Mouse (Mus musculus) cerebellum, adult 18-20 months (tissue): ENCODE results near the gene Zfp119a.

Source experiments
- DNase-seq, 2 experiments: peaks; one replicate each; pipeline ENCODE4 v3.0.0; 2021

The Zfp119a gene

DNA sequence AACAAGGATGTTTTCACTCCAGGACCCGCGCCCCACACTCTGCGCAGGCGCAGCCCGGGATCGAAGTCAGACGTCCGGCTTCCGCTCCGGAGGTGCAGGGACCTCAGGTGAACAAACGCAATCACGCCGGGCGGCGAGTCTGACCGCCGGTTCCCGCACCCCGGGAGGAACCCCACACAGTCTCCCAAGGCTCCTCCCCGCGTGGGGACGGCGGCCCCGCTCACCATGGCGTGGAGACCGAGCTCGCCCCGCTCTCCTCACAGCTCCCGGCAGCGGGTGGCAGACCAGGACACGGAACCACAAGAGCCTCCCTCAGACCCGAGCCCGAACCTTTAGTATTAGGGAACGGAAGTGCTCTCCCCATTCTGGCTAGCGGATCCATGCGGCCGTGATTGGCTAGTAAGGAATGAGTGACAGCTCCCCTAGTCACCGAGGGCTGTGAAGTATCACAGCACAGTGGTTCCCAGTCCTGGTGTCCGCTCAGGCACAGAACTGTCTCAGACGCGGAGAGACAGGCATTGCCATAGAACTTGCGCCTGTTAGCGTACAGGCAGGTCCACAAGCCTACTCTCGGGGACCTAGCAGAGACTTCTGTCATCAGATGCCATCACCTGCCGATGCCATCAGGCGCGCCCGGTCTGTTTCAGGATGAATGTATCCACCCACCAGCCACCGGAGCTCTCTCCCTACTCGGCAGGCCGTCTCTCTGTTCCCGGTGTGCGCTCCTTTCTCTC lies at the start of gene Zfp119a:
Gene Zfp119a, minus strand, starts transcription at position 295 of the 734 bp plus-strand sequence.
- peak; percentile 84 to 88 for DNase-seq

DNA sequence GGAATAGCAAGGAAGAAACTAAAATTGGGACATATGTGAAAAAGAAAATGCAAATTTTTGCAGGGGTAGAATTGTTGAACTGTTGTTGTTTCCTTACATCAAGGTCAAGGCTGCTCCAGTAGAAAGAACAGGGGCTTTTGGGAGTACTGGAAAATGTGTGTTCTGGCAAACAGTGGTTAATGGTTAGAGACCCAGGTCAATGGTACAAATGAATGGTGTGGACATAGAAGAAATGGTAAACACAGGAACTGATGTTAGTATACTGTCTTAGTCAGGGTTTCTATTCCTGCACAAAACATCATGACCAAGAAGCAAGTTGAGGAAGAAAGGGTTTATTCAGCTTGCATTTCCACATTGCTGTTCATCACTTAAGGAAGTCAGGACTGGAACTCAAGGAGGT lies 27.9 kb upstream of the Zfp119a start:
- DNase-seq, result no peak

DNA sequence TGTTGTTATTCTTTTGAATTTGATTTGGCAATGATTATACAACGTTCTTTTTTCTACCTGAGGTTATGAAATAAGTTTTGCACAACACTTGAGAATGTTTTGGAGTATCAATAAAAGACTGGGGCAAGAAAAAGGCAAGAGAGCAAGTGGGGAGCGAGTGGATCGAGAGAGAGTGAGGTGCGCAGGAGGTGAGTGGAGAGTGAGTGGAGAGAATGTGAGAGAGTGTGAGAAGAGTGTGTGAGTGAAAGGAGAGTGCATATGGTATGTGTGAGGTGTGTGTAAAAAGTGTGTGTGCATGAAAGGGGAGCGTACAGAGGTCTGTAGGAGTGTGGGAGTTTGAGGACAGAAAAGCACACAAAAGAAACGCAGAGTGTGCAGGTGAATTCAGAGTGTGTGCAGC lies 25.4 kb upstream of the Zfp119a start:
- no peak for DNase-seq

DNA sequence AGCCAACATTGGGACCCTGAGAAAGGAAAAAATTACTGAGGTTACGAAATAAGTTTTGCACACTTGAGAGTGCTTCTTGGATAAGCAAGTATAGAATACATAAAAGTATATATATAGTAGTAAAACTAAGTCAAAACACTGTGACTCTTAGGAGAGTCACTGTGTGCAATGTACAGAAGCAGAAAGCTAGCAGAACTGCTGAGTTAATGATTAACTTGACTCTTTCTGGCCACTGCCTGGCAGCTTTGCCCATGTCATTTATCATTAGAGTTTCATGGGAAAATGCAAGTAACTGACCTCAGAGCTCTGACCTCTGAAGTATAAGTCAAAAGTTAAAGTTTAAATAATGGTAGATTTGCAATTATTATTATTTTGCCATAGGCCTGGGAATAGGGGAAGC lies 25.0 kb upstream of the Zfp119a start:
- no peak for DNase-seq

DNA sequence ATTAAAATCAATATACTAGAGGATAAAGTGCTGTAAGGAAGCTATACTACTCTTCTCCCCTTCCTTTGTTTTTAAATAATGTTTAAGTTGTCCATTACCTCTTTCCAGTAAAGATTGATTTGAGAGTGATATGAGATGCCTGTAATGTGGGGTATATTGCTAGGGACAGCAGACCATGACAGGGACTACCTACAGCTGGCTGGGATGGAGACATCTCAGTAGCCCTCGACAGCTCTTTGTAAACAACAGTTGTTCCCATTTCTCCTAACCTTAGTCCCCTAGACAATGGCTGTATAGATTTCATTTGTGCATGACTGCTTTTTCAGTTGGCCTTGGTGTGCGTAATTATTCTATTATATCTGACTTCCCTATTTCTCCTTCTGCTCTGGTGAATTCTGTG lies 24.4 kb upstream of the Zfp119a start:
- no peak for DNase-seq

DNA sequence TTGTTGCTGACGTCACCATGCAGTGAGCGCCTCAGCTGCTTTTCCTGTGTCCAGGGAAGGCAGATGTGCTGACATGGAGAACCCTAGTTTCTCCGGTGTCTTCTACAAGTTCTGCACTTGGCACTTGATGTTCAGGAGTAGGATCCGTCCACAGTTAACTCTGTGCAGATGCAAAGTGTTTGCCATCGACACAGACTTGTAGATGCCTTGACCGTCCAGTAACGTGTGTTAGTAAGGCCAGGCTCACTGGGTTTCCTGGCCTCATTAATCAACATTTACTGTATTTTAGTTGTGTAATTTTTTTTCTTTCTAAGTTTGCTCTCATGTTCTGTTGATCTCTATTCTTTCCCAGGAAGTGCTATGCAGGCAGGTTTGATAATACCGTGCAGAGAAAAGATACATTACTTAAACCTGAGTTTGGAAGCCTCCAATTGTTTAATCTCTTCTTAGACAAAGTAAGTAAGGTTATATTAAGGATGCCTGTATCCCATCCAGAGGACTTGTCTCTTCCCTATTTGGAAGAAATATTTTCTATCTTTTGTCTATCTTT lies 13.8 kb upstream of the Zfp119a start:
- DNase-seq, result peak; percentile 20 to 64

DNA sequence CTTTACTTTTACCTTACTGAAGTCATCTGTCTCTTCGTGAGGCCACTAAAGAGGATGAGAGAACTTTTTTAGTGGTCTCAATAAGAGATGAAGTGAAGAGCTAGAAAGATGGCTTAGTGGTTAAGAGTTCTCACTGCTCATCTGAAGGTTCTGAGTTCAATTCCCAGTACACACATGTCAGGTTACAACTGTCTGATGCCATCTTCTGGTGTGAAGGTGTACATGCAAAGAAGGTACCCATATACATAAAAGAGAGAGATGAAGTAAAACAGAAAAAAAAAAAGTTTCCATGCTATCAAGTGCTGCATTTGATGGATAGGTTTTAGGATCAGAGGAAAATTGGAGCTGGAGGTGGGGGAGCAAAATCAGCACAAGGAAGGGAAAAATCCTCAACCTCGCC lies 6.2 kb upstream of the Zfp119a start:
- no peak for DNase-seq

DNA sequence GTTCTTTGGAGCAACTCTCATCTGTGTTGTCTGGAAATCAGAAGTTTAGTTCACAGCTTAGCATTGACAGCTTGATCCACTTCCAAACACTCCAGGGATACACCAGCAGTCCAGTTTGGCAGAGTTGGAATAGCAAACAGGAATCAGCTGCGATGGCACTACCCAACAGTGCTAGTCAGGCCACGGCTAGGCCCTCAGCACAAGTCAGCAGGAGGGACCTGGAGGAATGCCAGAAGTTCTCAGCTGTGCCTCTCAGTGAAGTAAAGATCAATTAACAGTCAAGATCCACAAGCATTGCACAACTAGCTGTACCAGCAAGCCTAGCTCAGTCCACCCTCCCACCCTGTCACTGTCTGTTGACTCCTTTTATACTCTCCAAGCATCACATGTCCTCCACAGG lies 4.9 kb upstream of the Zfp119a start:
- peak in 1 of 2 experiments; percentile 10 for DNase-seq

DNA sequence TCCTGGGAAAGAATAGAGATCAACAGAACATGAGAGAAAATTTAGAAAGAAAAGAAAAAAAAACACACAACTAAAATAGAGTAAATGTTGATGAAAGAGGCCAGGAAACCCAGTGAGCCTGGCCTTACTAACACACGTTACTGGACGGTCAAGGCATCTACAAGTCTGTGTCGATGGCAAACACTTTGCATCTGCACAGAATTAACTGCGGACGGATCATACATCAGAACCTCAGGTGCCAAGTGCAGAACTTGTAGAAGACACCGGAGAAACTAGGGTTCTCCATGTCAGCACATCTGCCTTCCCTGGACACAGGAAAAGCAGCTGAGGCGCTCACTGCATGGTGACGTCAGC lies 471 bp downstream of the Zfp119a start:
- peak; percentile 15 to 51 for DNase-seq

DNA sequence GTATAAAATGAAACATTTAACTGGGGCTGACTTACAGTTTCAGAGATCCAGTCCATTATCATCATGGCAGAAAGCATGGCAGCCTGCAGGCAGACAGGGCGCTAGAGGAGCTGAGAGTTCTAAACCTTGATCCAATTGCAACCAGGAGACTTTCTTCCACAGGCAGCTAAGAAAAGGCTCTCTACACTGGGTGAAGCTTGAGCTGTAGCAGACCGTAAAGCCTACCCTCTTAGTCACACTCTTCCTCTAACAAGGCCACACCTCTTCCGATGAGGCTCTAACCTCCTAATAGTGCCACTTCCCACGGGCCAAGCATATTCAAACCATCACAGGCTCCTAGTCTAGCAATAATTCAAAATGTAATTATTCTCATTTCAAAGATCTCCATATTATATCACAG lies 1.5 kb downstream of the Zfp119a start:
- no peak for DNase-seq

DNA sequence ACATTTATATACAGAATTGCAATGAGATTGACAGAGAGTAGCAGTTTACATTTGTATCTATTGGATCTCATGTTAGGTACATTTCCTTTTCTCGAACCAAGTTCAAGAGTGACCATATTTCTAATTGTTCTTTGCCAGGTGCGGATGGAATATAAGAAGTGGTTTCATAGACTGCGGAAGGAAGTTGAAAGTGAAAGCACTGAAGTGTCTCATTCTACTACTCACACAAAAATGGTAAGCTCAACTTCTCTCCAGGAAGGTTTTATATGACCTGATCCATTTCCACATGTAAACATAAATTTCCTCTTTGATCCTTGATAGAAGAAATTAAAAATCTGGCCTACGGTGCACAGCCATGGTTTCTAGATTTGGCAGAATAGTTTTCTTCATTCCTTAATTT lies 35.7 kb downstream of the Zfp119a start:
- no peak for DNase-seq

DNA sequence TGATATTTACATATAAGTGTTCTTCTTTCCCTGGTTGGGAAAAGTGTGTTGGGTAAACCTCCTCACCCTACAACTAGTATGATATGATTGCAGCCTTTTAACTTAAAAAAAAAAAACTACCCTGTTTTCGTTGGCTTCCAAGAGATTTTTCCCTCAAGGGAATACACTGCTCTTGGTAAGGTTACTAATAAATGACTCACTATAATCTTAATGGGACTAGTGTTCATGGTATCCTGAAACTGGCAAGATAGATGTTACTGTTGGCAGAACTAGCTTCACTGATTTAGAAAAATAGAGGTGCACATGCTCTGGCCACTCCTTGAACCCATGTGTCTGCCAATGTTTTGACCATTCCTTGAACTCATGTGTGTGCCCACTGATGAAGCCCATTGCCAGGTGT lies 57.2 kb downstream of the Zfp119a start:
- no peak for DNase-seq

DNA sequence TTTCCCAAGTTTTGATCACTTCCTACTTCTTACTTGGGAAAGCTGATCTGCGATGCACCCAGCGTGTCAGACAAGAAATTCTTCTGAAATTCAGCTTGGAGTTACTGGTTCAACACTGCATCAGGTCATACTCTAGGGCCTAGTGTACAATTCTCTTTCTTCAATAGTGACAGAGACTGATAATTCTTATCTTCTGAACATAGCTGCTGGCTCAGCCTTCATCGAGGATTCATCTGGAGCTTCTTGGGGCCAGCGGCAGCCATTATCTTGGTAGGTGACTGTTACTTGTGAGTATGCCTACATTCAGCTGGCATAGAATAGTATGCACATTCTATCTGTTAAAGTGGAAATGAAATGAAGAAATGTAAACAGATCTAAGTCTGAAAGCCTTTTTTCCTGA lies 61.9 kb downstream of the Zfp119a start:
- no peak for DNase-seq
